Mouse (Mus musculus) brown adipose tissue, adult 24 weeks (tissue): ENCODE measurements around the gene Fkbp1a. TPM values are rescaled to one million over a fixed set of nuclear protein-coding genes. Genes with fewer than 3 reads are reported as not detected.

Source experiments
- polyA plus RNA-seq: library from polyadenylated mRNA; stranded (reverse); fragments of >200 nt; gene quantifications from 2 replicates; pipeline ENCODE4 v1.2.4, GENCODE M21; 2012; ENCODE audit not compliant: missing spikeins, insufficient read depth, insufficient read length

The Fkbp1a gene
- polyA plus RNA-seq, 1 experiment: 241 TPM

Other genes starting within 250 kb of the Fkbp1a start
- not detected in 2 replicates for gene 4921509C19Rik, start 66.3 kb upstream of the Fkbp1a start, polyA plus RNA-seq
- gene Nsfl1c, start 48.3 kb upstream of the Fkbp1a start, polyA plus RNA-seq: 73.4 and 83.2 TPM in 2 replicates
- gene Sdcbp2, start 30.1 kb downstream of the Fkbp1a start, polyA plus RNA-seq: 1.6 and 1.7 TPM in 2 replicates
- not detected in 2 replicates for gene Snph, start 90.1 kb downstream of the Fkbp1a start, polyA plus RNA-seq
- not detected in 2 replicates for gene Rad21l, start 126.0 kb downstream of the Fkbp1a start, polyA plus RNA-seq
- 0.75 TPM in 1 of 2 replicates, not detected in the other for gene Tmem74b, start 159.5 kb downstream of the Fkbp1a start, polyA plus RNA-seq
- gene Psmf1, start 201.7 kb downstream of the Fkbp1a start, polyA plus RNA-seq: 17.9 and 18.9 TPM in 2 replicates